16 mouse cellular contexts compared by ENCODE assay signal in the genomic region with DNA sequence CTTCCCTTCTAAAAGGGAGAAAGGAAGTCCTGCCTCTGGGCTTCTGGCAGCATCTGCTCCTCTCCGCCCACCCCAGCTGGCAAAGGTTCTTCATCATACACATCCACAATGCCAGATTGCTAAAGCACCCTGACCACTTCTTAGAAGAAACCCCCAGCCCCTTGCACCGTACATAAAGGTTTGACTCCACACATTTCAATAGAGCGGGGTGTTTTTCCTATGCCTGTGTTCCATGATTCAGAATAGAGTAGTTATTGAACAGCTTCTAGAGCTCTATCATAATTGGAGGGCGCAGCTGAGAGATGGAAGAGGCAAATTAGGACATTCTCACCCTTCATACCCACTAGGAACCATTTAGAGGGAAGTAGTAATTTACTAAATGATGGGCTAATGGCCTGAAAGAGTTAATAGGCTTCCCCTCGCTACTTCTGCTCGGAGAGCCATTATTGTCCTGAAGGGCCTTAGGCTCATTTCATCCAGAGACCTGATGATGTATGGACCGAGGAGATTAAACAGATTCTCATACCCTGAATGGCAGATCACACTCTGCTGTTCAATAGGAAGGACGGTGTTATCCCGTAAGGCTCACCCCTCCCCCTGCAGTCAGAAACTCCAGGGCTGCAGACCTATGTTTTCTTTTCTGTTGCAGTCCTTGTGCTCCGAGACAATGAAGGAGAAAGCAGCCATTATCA.
DNase-seq lines count a peak whose midpoint lies in the region; ATAC-seq lines count a peak whose summit lies in the region.
"Had no signal": no experiment of that assay in that cellular context is flagged by ENCODE, and none has a peak within 500 bp of the region (broad histone marks: within the 10 kb centered on the region; RNA-seq: fewer than 3 reads in every experiment).

No protein-coding gene starts in this region.

- H3K9ac ChIP-seq in forebrain, embryonic 11.5 days (ENCODE audit: low read length): no peak overlapping the region
- H3K9ac ChIP-seq in hindbrain, embryonic 14.5 days: peak overlapping the region; percentile 22; the same call in 1 of the 2 replicates
- peak overlapping the region; percentile 18; the same call in 1 of the 2 replicates for H3K9ac ChIP-seq in neural tube, embryonic 13.5 days
- H3K9ac ChIP-seq: embryonic facial prominence, embryonic 15.5 days; lung, embryonic 14.5 days had no signal

- WGBS in forebrain, embryonic 11.5 days: 27% methylated on average over 10 of the region's 10 CpGs
- 27% methylated on average over 10 of the region's 10 CpGs for WGBS in hindbrain, embryonic 14.5 days
- WGBS in neural tube, embryonic 13.5 days: 13% methylated on average over 10 of the region's 10 CpGs

- H3K4me3 ChIP-seq in forebrain, embryonic 11.5 days (ENCODE audit: low read depth, low read length): no peak overlapping the region
- H3K4me3 ChIP-seq in hindbrain, embryonic 14.5 days (replicated peaks; ENCODE audit: low read length): no peak overlapping the region
- no peak overlapping the region for H3K4me3 ChIP-seq in neural tube, embryonic 13.5 days
- H3K4me3 ChIP-seq: embryonic facial prominence, embryonic 15.5 days; myocyte had no signal

- H3K27me3 ChIP-seq in forebrain, embryonic 11.5 days (ENCODE audit: control insufficient read depth, insufficient read depth, low read length): no peaks in the 10 kb centered on the region
- H3K27me3 ChIP-seq in hindbrain, embryonic 14.5 days (ENCODE audit: control insufficient read depth, insufficient read depth, low read length): no peaks in the 10 kb centered on the region
- no peaks in the 10 kb centered on the region for H3K27me3 ChIP-seq in neural tube, embryonic 13.5 days

- H3K9me3 ChIP-seq in forebrain, embryonic 11.5 days (ENCODE audit: control insufficient read depth, low read length): no peaks in the 10 kb centered on the region
- H3K9me3 ChIP-seq in hindbrain, embryonic 14.5 days (ENCODE audit: control insufficient read depth, low read length): no peaks in the 10 kb centered on the region
- H3K9me3 ChIP-seq in neural tube, embryonic 13.5 days: no peaks in the 10 kb centered on the region
- H3K9me3 ChIP-seq: embryonic facial prominence, embryonic 15.5 days had no signal

- DNase-seq in frontal cortex, postnatal 25 days (ENCODE audit: low spot score in 2 of 2): no peak
- DNase-seq in forebrain, embryonic 11.5 days (ENCODE audit: low spot score): no peak
- no peak for DNase-seq in hindbrain, embryonic 14.5 days (ENCODE audit: low spot score)
- DNase-seq in gastrocnemius, postnatal 36 days: no peak
- no peak for DNase-seq in kidney, postnatal 14 days
- no peak for DNase-seq in thymus, postnatal 10 days (ENCODE audit: low spot score in 2 of 2)
- DNase-seq: adrenal gland, postnatal 10 days; cerebellum, adult 9-10 months; kidney, adult 2 months; liver; lung, embryonic 14.5 days; thymus, adult 2 months had no signal

- peak; percentile 36; the same call in 1 of the 2 replicates for ATAC-seq in frontal cortex, adult (ENCODE audit: low TSS enrichment)
- peak; percentile 75 for ATAC-seq in forebrain, embryonic 11.5 days (replicated peaks; ENCODE audit: low FRiP score)
- ATAC-seq in hindbrain, embryonic 14.5 days (ENCODE audit: low FRiP score): peak; percentile 69
- peak; percentile 71; the same call in 1 of the 2 replicates for ATAC-seq in neural tube, embryonic 13.5 days (ENCODE audit: low read depth)

- H3K36me3 ChIP-seq in forebrain, embryonic 11.5 days (ENCODE audit: control insufficient read depth, insufficient read depth, low read length): no peaks in the 10 kb centered on the region
- H3K36me3 ChIP-seq in hindbrain, embryonic 14.5 days (replicated peaks; ENCODE audit: control insufficient read depth, insufficient read depth): no peaks in the 10 kb centered on the region
- H3K36me3 ChIP-seq in neural tube, embryonic 13.5 days: no peaks in the 10 kb centered on the region
- H3K36me3 ChIP-seq: embryonic facial prominence, embryonic 15.5 days had no signal

- intact Hi-C loops in gastrocnemius, postnatal 36 days (cut with DNase I): no loop called here

- H3K4me1 ChIP-seq in forebrain, embryonic 11.5 days (replicated peaks; ENCODE audit: control insufficient read depth, insufficient read depth, low read length): peaks cover 4% of the 10 kb centered on the region; the same call in 1 of the 2 replicates
- peaks cover 17% of the 10 kb centered on the region for H3K4me1 ChIP-seq in hindbrain, embryonic 14.5 days (replicated peaks; ENCODE audit: control insufficient read depth, insufficient read depth, low read length)
- peaks cover 24% of the 10 kb centered on the region for H3K4me1 ChIP-seq in neural tube, embryonic 13.5 days (replicated peaks)
- H3K4me1 ChIP-seq: embryonic facial prominence, embryonic 15.5 days had no signal

- H3K27ac ChIP-seq in forebrain, embryonic 11.5 days (ENCODE audit: low read depth, low read length): peak overlapping the region; percentile 60
- peak overlapping the region; percentile 18 for H3K27ac ChIP-seq in hindbrain, embryonic 14.5 days
- H3K27ac ChIP-seq in neural tube, embryonic 13.5 days (replicated peaks): peak overlapping the region; percentile 81
- H3K27ac ChIP-seq: embryonic facial prominence, embryonic 15.5 days had no signal

- H3K4me2 ChIP-seq in forebrain, embryonic 11.5 days (ENCODE audit: low read depth, low read length, severe bottlenecking): no peak overlapping the region
- H3K4me2 ChIP-seq in hindbrain, embryonic 14.5 days (replicated peaks): no peak overlapping the region
- H3K4me2 ChIP-seq in neural tube, embryonic 13.5 days: peak overlapping the region; percentile 16
- H3K4me2 ChIP-seq: embryonic facial prominence, embryonic 15.5 days; lung, embryonic 14.5 days had no signal

Comparison
In these comparisons a context has a peak if more than half of its experiments do, and no peak if none do; other contexts are left out.
1. H3K27ac ChIP-seq: peak in every context shown above with its lines; median percentile 81 in neural tube, embryonic 13.5 days; 60 in forebrain, embryonic 11.5 days; 18 in hindbrain, embryonic 14.5 days.